Mouse (Mus musculus) embryonic facial prominence, embryonic 12.5 days (tissue): ENCODE data around the gene Atcay. TPM values are rescaled to one million over a fixed set of nuclear protein-coding genes. Genes with fewer than 3 reads are reported as not detected.
A peak's percentile ranks its signal among the peaks of the same experiment; 100 is the strongest.
"Not testable (repeated sequence)": the region's sequence is repeated elsewhere in the genome, so short reads cannot be mapped to it uniquely, and the experiment has no call there.

Experiments
- ATAC-seq: fragments of 200-750 bp; cut with Nextera tagmentation; 2 replicates; pipeline ENCODE4 v1.8.0; 2017; ENCODE audit not compliant: insufficient number of reproducible peaks, insufficient read depth, low FRiP score, low TSS enrichment
- H3K27ac ChIP-seq: fragments of 300-500 bp; sonication (generic); 2 replicates; pipeline ENCODE4 v1.5.1; 2016; ENCODE audit warnings: mild to moderate bottlenecking
- H3K27me3 ChIP-seq: fragments of 300-500 bp; sonication (generic); 2 replicates; pipeline ENCODE4 v1.6.1; 2016; ENCODE audit warnings: mild to moderate bottlenecking, moderate library complexity
- H3K36me3 ChIP-seq: fragments of 300-500 bp; sonication (generic); 2 replicates; pipeline ENCODE4 v1.6.1; 2016; ENCODE audit warnings: mild to moderate bottlenecking
- H3K4me1 ChIP-seq: fragments of 300-500 bp; sonication (generic); 2 replicates; pipeline ENCODE4 v1.6.1; 2016
- H3K4me2 ChIP-seq: fragments of 300-500 bp; sonication (generic); replicated peaks from 2 replicates; pipeline ENCODE4 v1.6.1; 2016; ENCODE audit warnings: mild to moderate bottlenecking, moderate library complexity
- H3K4me3 ChIP-seq: fragments of 300-500 bp; sonication (generic); 2 replicates; pipeline ENCODE4 v1.5.1; 2016; ENCODE audit warnings: mild to moderate bottlenecking
- H3K9ac ChIP-seq: fragments of 300-500 bp; sonication (generic); 2 replicates; pipeline ENCODE4 v1.6.1; 2016; ENCODE audit warnings: mild to moderate bottlenecking, moderate library complexity
- H3K9me3 ChIP-seq: fragments of 300-500 bp; sonication (generic); 2 replicates; pipeline ENCODE4 v1.6.1; 2016; ENCODE audit warnings: mild to moderate bottlenecking, moderate library complexity
- WGBS: fragments of 180-500 bp; shearing (Covaris S2); methylation state at CpG from one replicate; pipeline ENCODE4 v1.1.7; 2016; 5-methylcytosine and 5-hydroxymethylcytosine counted together
- polyA plus RNA-seq: library from polyadenylated mRNA; unstranded; fragments of >200 nt; fragmentation: Nextera tagmentation; extraction: Ambion mirVana; gene quantifications from 2 replicates; pipeline ENCODE4 v1.2.1, GENCODE M21; 2016

Atcay gene
- polyA plus RNA-seq, 1 experiment from 2014 or later = 3.0 TPM

- no peak for ATAC-seq
- H3K4me3 ChIP-seq = no peak overlapping the region
- peaks cover 44% of the 10 kb centered on the region for H3K27me3 ChIP-seq
- no peaks in the 10 kb centered on the region for H3K36me3 ChIP-seq
- no peaks in the 10 kb centered on the region for H3K9me3 ChIP-seq
- no peak overlapping the region for H3K4me2 ChIP-seq
- no peak overlapping the region for H3K27ac ChIP-seq
- H3K9ac ChIP-seq = no peak overlapping the region
- H3K4me1 ChIP-seq = peaks cover 16% of the 10 kb centered on the region
- 74% methylated on average over 2 of the region's 2 CpGs for WGBS
Measured at GRCm38 (mm10) chr10:81238618-81239017, 8.0 kb upstream of the Atcay start.

GRCm38 (mm10) chr10:81236471-81237268 is 6.0 kb upstream of the Atcay start:
- Histone ChIP-seq H3K4me3 (no peak overlapping the region), H3K27me3 (peaks cover 41% of the 10 kb centered on the region), H3K9me3 (no peaks in the 10 kb centered on the region), H3K27ac (no peak overlapping the region), H3K9ac (no peak overlapping the region), H3K4me1 (peaks cover 17% of the 10 kb centered on the region), H3K36me3 (no peaks in the 10 kb centered on the region), H3K4me2 (no peak overlapping the region)
- WGBS = 81% methylated on average over 12 of the region's 12 CpGs
- ATAC-seq = no peak

- H3K4me2 ChIP-seq = no peak overlapping the region
- no peaks in the 10 kb centered on the region for H3K9me3 ChIP-seq
- H3K4me3 ChIP-seq = no peak overlapping the region
- H3K36me3 ChIP-seq = no peaks in the 10 kb centered on the region
- peaks cover 12% of the 10 kb centered on the region for H3K4me1 ChIP-seq
- H3K27me3 ChIP-seq = peaks cover 42% of the 10 kb centered on the region
- H3K9ac ChIP-seq = no peak overlapping the region
- WGBS = 82% methylated on average over 6 of the region's 6 CpGs
- ATAC-seq = no peak
- no peak overlapping the region for H3K27ac ChIP-seq
Measured at GRCm38 (mm10) chr10:81234206-81234605, 3.6 kb upstream of the Atcay start.

- no peak overlapping the region for H3K27ac ChIP-seq
- ATAC-seq = 0 out of 2 replicates have a peak, but pooled peaks have one; percentile 37
- peak overlapping the region; percentile 67 for H3K9ac ChIP-seq
- H3K4me3 ChIP-seq = peak overlapping the region; percentile 71
- peaks cover 41% of the 10 kb centered on the region for H3K27me3 ChIP-seq
- no peaks in the 10 kb centered on the region for H3K36me3 ChIP-seq
- H3K9me3 ChIP-seq = no peaks in the 10 kb centered on the region
- peaks cover 12% of the 10 kb centered on the region for H3K4me1 ChIP-seq
- H3K4me2 ChIP-seq = peak overlapping the region; percentile 79
- under 1% methylated on average over 28 of the region's 28 CpGs for WGBS
Measured at GRCm38 (mm10) chr10:81233226-81233585, 2.6 kb upstream of the Atcay start.

GRCm38 (mm10) chr10:81232580-81233225 is 2.1 kb upstream of the Atcay start, which contains the start of gene Zfr2:
Gene Zfr2, plus strand, starts transcription at chr10:81233155.
- WGBS = 8% methylated on average over 29 of the region's 29 CpGs
- Histone ChIP-seq H3K27me3 (peaks cover 36% of the 10 kb centered on the region), H3K9me3 (no peaks in the 10 kb centered on the region), H3K9ac (peak within 1 kb of the TSS; percentile 67), H3K4me3 (peak within 1 kb of the TSS; percentile 71), H3K36me3 (no peaks in the 10 kb centered on the region), H3K4me1 (peaks cover 12% of the 10 kb centered on the region), H3K4me2 (peak within 1 kb of the TSS; percentile 79), H3K27ac (no peak within 1 kb of the TSS)
- peak; percentile 38; the same call in 1 of the 2 replicates for ATAC-seq

GRCm38 (mm10) chr10:81231436-81231835 is 803 bp upstream of the Atcay start:
- WGBS = 53% methylated on average over 7 of the region's 7 CpGs
- Histone ChIP-seq H3K4me2 (0 out of 2 replicates have a peak overlapping the region, but pooled peaks have one; percentile 23), H3K27ac (no peak overlapping the region)

GRCm38 (mm10) chr10:81229735-81230437 is 747 bp downstream of the Atcay start:
- Histone ChIP-seq H3K4me2 (peak overlapping the region; percentile 45), H3K9ac (peak overlapping the region; percentile 37; the same call in 1 of the 2 replicates), H3K27ac (no peak overlapping the region), H3K4me3 (peak overlapping the region; percentile 29), H3K36me3 (no peaks in the 10 kb centered on the region), H3K27me3 (peaks cover 36% of the 10 kb centered on the region), H3K9me3 (no peaks in the 10 kb centered on the region), H3K4me1 (peaks cover 12% of the 10 kb centered on the region)
- ATAC-seq = no peak
- WGBS = 13% methylated on average over 20 of the region's 20 CpGs

More at GRCm38 (mm10) chr10:81231436-81231835, 803 bp upstream of the Atcay start:
- no peak overlapping the region for H3K4me3 ChIP-seq
- H3K4me1 ChIP-seq = peaks cover 12% of the 10 kb centered on the region
- H3K36me3 ChIP-seq = no peaks in the 10 kb centered on the region
- H3K9ac ChIP-seq = no peak overlapping the region
- H3K9me3 ChIP-seq = no peaks in the 10 kb centered on the region
- no peak for ATAC-seq
- H3K27me3 ChIP-seq = peaks cover 36% of the 10 kb centered on the region

GRCm38 (mm10) chr10:81223731-81224130 is 6.9 kb downstream of the Atcay start:
- not testable (repeated sequence) for ATAC-seq, H3K27ac ChIP-seq, H3K9ac ChIP-seq, H3K4me2 ChIP-seq, H3K36me3 ChIP-seq, H3K9me3 ChIP-seq, H3K4me3 ChIP-seq, H3K4me1 ChIP-seq, H3K27me3 ChIP-seq
- 76% methylated on average over 2 of the region's 2 CpGs for WGBS

GRCm38 (mm10) chr10:81221402-81222015 is 9.1 kb downstream of the Atcay start:
- H3K27me3 ChIP-seq = no peaks in the 10 kb centered on the region
- no peak overlapping the region for H3K4me3 ChIP-seq
- ATAC-seq = no peak
- H3K9me3 ChIP-seq = no peaks in the 10 kb centered on the region
- H3K27ac ChIP-seq = no peak overlapping the region
- H3K4me1 ChIP-seq = no peaks in the 10 kb centered on the region
- H3K9ac ChIP-seq = no peak overlapping the region
- no peaks in the 10 kb centered on the region for H3K36me3 ChIP-seq
- WGBS = 89% methylated on average over 5 of the region's 5 CpGs
- H3K4me2 ChIP-seq = no peak overlapping the region

- WGBS = 36% methylated on average over 7 of the region's 7 CpGs
- H3K36me3 ChIP-seq = no peaks in the 10 kb centered on the region
- H3K4me3 ChIP-seq = no peak overlapping the region
Measured at GRCm38 (mm10) chr10:81217964-81218363, 12.7 kb downstream of the Atcay start.

GRCm38 (mm10) chr10:81217267-81217666 is 13.4 kb downstream of the Atcay start:
- not testable (repeated sequence) for H3K27ac ChIP-seq, H3K4me2 ChIP-seq, H3K36me3 ChIP-seq, H3K4me3 ChIP-seq, H3K9ac ChIP-seq, ATAC-seq, H3K27me3 ChIP-seq, H3K4me1 ChIP-seq, H3K9me3 ChIP-seq
- 22% methylated on average over 1 of the region's 1 CpGs for WGBS

More at GRCm38 (mm10) chr10:81217964-81218363, 12.7 kb downstream of the Atcay start:
- Histone ChIP-seq H3K27ac (no peak overlapping the region), H3K4me2 (no peak overlapping the region), H3K9me3 (no peaks in the 10 kb centered on the region), H3K27me3 (no peaks in the 10 kb centered on the region), H3K9ac (no peak overlapping the region), H3K4me1 (no peaks in the 10 kb centered on the region)
- 0 out of 2 replicates have a peak, but pooled peaks have one; percentile 41 for ATAC-seq
